Mouse (Mus musculus): ENCODE data around the gene Plcb1.

DNA sequence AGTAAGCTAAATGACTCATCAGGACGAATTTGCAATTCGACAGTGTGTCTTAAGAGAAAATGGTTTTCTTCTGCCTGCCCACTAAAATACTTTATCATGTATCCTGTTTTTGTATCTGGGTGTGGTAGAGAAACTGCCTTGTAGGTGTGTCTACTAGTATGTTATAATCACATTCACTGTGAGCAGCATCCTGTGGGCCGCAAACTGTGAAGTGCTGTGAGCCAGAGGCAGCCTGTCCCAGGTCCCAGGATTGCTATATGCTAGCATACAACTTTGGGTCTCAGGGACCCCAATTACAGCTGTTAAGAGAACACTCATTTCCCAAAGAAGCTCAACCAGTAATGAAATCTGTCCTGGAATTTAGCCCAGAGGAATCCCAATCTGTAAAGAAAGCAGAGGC lies 444.4 kb downstream of the Plcb1 start:
- no peak for TF ChIP-seq CTCF (IDR thresholded peaks at IDR 0.05; ENCODE audit: control insufficient read depth, insufficient read depth, insufficient read length)
- no peak for TF ChIP-seq USF1 (IDR thresholded peaks at IDR 0.05; ENCODE audit: low read depth)
- TF ChIP-seq CEBPB (IDR thresholded peaks at IDR 0.05; ENCODE audit: low read depth): no peak
- TF ChIP-seq MAX (IDR thresholded peaks at IDR 0.05): no peak
- TF ChIP-seq MYOD1 (IDR thresholded peaks at IDR 0.05; ENCODE audit: control insufficient read depth, insufficient read length, low read depth): no peak
